Mouse (Mus musculus) testis, adult 2 months (tissue): Measurements from ENCODE around the gene Dnajb14. TPM values are rescaled to one million over a fixed set of nuclear protein-coding genes. Genes with fewer than 3 reads are reported as not detected.

ENCODE experiments used
- H3K27ac ChIP-seq: fragments of 200-500 bp; 2 replicates; pipeline ENCODE4 v1.5.1; 2012; ENCODE audit warnings: low read depth, low read length; ENCODE audit not compliant: control insufficient read depth, insufficient read depth
- H3K27me3 ChIP-seq: fragments of 200-500 bp; 2 replicates; pipeline ENCODE4 v1.6.1; 2012; ENCODE audit warnings: mild to moderate bottlenecking, low read length, moderate library complexity; ENCODE audit not compliant: control insufficient read depth, insufficient read depth
- H3K36me3 ChIP-seq: fragments of 200-500 bp; 2 replicates; pipeline ENCODE4 v1.6.1; 2012; ENCODE audit warnings: mild to moderate bottlenecking, low read length; ENCODE audit not compliant: control insufficient read depth, insufficient read depth
- H3K4me1 ChIP-seq: fragments of 200-500 bp; 2 replicates; pipeline ENCODE4 v1.6.1; 2012; ENCODE audit warnings: low read length; ENCODE audit not compliant: control insufficient read depth, insufficient read depth
- H3K4me3 ChIP-seq: fragments of 200-500 bp; 2 replicates; pipeline ENCODE4 v1.5.1; 2012; ENCODE audit warnings: low read depth, mild to moderate bottlenecking, low read length, moderate library complexity, mixed read lengths; ENCODE audit not compliant: control insufficient read depth
- CTCF ChIP-seq: fragments of 200-500 bp; IDR thresholded peaks from 2 replicates; pipeline ENCODE4 v1.5.1; 2012; ENCODE audit warnings: low read depth, mild to moderate bottlenecking, inconsistent platforms, low read length, moderate library complexity; ENCODE audit not compliant: control insufficient read depth, insufficient read depth, insufficient replicate concordance
- POLR2A ChIP-seq: fragments of 200-500 bp; IDR thresholded peaks from 2 replicates; pipeline ENCODE4 v1.6.1; 2012; ENCODE audit warnings: low read depth, mild to moderate bottlenecking, inconsistent platforms, low read length, moderate library complexity; ENCODE audit not compliant: control insufficient read depth
- polyA plus RNA-seq: library from polyadenylated mRNA; depleted of rRNA; stranded (reverse); fragments of >200 nt; gene quantifications from 2 replicates; pipeline ENCODE4 v1.2.3, GENCODE M21; 2012

Dnajb14 gene
- polyA plus RNA-seq, 1 experiment, result 76.7 TPM

GRCm38 (mm10) chr3:137833698-137834097, 33.8 kb upstream of the Dnajb14 start:
- TF ChIP-seq CTCF (no peak), POLR2A (no peak)
- H3K4me3 ChIP-seq, result no peak overlapping the region
- H3K4me1 ChIP-seq, result no peaks in the 10 kb centered on the region
- no peak overlapping the region for H3K27ac ChIP-seq
- H3K36me3 ChIP-seq, result no peaks in the 10 kb centered on the region
- no peaks in the 10 kb centered on the region for H3K27me3 ChIP-seq

- H3K27ac ChIP-seq, result no peak overlapping the region
- no peak overlapping the region for H3K4me3 ChIP-seq
- TF ChIP-seq POLR2A (no peak), CTCF (no peak)
- no peaks in the 10 kb centered on the region for H3K36me3 ChIP-seq
- no peaks in the 10 kb centered on the region for H3K4me1 ChIP-seq
- H3K27me3 ChIP-seq, result no peaks in the 10 kb centered on the region
Measured at GRCm38 (mm10) chr3:137836543-137836942, 30.9 kb upstream of the Dnajb14 start.

GRCm38 (mm10) chr3:137838160-137838559, 29.3 kb upstream of the Dnajb14 start:
- TF ChIP-seq POLR2A, result no peak
- no peak for TF ChIP-seq CTCF
- H3K4me3 ChIP-seq, result no peak overlapping the region
- H3K27ac ChIP-seq, result no peak overlapping the region
- no peaks in the 10 kb centered on the region for H3K4me1 ChIP-seq
- no peaks in the 10 kb centered on the region for H3K36me3 ChIP-seq
- no peaks in the 10 kb centered on the region for H3K27me3 ChIP-seq

GRCm38 (mm10) chr3:137842944-137843343, 24.5 kb upstream of the Dnajb14 start:
- no peaks in the 10 kb centered on the region for H3K27me3 ChIP-seq

GRCm38 (mm10) chr3:137844263-137844662, 23.2 kb upstream of the Dnajb14 start:
- Histone ChIP-seq H3K27ac (no peak overlapping the region), H3K27me3 (no peaks in the 10 kb centered on the region), H3K4me3 (no peak overlapping the region), H3K36me3 (no peaks in the 10 kb centered on the region), H3K4me1 (no peaks in the 10 kb centered on the region)
- TF ChIP-seq CTCF, result no peak
- TF ChIP-seq POLR2A, result no peak

More at GRCm38 (mm10) chr3:137842944-137843343, 24.5 kb upstream of the Dnajb14 start:
- H3K27ac ChIP-seq, result no peak overlapping the region
- H3K4me1 ChIP-seq, result no peaks in the 10 kb centered on the region
- H3K36me3 ChIP-seq, result no peaks in the 10 kb centered on the region
- TF ChIP-seq CTCF (no peak), POLR2A (no peak)
- no peak overlapping the region for H3K4me3 ChIP-seq

- TF ChIP-seq CTCF (no peak), POLR2A (no peak)
- Histone ChIP-seq H3K27ac (no peak overlapping the region), H3K4me1 (no peaks in the 10 kb centered on the region), H3K4me3 (no peak overlapping the region), H3K27me3 (no peaks in the 10 kb centered on the region), H3K36me3 (no peaks in the 10 kb centered on the region)
Measured at GRCm38 (mm10) chr3:137846552-137846951, 20.9 kb upstream of the Dnajb14 start.

- H3K27me3 ChIP-seq, result no peaks in the 10 kb centered on the region
- H3K27ac ChIP-seq, result no peak overlapping the region
- no peak overlapping the region for H3K4me3 ChIP-seq
- no peaks in the 10 kb centered on the region for H3K4me1 ChIP-seq
- no peaks in the 10 kb centered on the region for H3K36me3 ChIP-seq
- TF ChIP-seq CTCF, result no peak
Measured at GRCm38 (mm10) chr3:137848354-137848753, 19.1 kb upstream of the Dnajb14 start.

- no peak overlapping the region for H3K27ac ChIP-seq
- H3K36me3 ChIP-seq, result no peaks in the 10 kb centered on the region
- no peaks in the 10 kb centered on the region for H3K27me3 ChIP-seq
- no peak for TF ChIP-seq CTCF
- no peak for TF ChIP-seq POLR2A
- no peaks in the 10 kb centered on the region for H3K4me1 ChIP-seq
- no peak overlapping the region for H3K4me3 ChIP-seq
Measured at GRCm38 (mm10) chr3:137849697-137850096, 17.8 kb upstream of the Dnajb14 start.
